Mouse (Mus musculus) hindbrain, embryonic 12.5 days (tissue): ENCODE results near the gene Cyp4f37. TPM values are rescaled to one million over a fixed set of nuclear protein-coding genes. Genes with fewer than 3 reads are reported as not detected.

Experiments used
- ATAC-seq: fragments of 200-750 bp; cut with Nextera tagmentation; 2 replicates; pipeline ENCODE4 v1.8.0; 2017; ENCODE audit warnings: moderate TSS enrichment; ENCODE audit not compliant: low FRiP score
- H3K27ac ChIP-seq: fragments of 300-500 bp; sonication (generic); 2 replicates; pipeline ENCODE4 v1.5.1; 2016; ENCODE audit warnings: mild to moderate bottlenecking
- H3K27me3 ChIP-seq: fragments of 300-500 bp; sonication (generic); 2 replicates; pipeline ENCODE4 v1.6.1; 2016; ENCODE audit warnings: mild to moderate bottlenecking
- H3K36me3 ChIP-seq: fragments of 300-500 bp; sonication (generic); 2 replicates; pipeline ENCODE4 v1.6.1; 2016; ENCODE audit warnings: mild to moderate bottlenecking
- H3K4me1 ChIP-seq: fragments of 300-500 bp; sonication (generic); 2 replicates; pipeline ENCODE4 v1.6.1; 2016
- H3K4me2 ChIP-seq: fragments of 300-500 bp; sonication (generic); replicated peaks from 2 replicates; pipeline ENCODE4 v1.6.1; 2016; ENCODE audit warnings: mild to moderate bottlenecking
- H3K4me3 ChIP-seq: fragments of 300-500 bp; sonication (generic); 2 replicates; pipeline ENCODE4 v1.5.1; 2016; ENCODE audit warnings: mild to moderate bottlenecking
- H3K9ac ChIP-seq: fragments of 300-500 bp; sonication (generic); 2 replicates; pipeline ENCODE4 v1.6.1; 2016; ENCODE audit warnings: mild to moderate bottlenecking, moderate library complexity
- H3K9me3 ChIP-seq: fragments of 300-500 bp; sonication (generic); replicated peaks from 2 replicates; pipeline ENCODE4 v1.6.1; 2016; ENCODE audit warnings: mild to moderate bottlenecking
- WGBS: fragments of 180-500 bp; shearing (Covaris S2); methylation state at CpG from one replicate; pipeline ENCODE4 v1.1.7; 2016; 5-methylcytosine and 5-hydroxymethylcytosine counted together
- polyA plus RNA-seq: library from polyadenylated mRNA; unstranded; fragments of >200 nt; fragmentation: Nextera tagmentation; extraction: Ambion mirVana; gene quantifications from 2 replicates; pipeline ENCODE4 v1.2.1, GENCODE M21; 2016

The Cyp4f37 gene
- polyA plus RNA-seq, 1 experiment from 2014 or later = not detected

GRCm38 (mm10) chr17:32636341-32636740, 15.2 kb downstream of the Cyp4f37 start:
- Histone ChIP-seq H3K4me1 (no peaks in the 10 kb centered on the region), H3K4me2 (no peak overlapping the region), H3K27ac (no peak overlapping the region), H3K27me3 (no peaks in the 10 kb centered on the region), H3K9me3 (no peaks in the 10 kb centered on the region), H3K36me3 (no peaks in the 10 kb centered on the region), H3K4me3 (no peak overlapping the region), H3K9ac (no peak overlapping the region)
- no peak for ATAC-seq
- WGBS = 63% methylated on average over 3 of the region's 3 CpGs

DNA sequence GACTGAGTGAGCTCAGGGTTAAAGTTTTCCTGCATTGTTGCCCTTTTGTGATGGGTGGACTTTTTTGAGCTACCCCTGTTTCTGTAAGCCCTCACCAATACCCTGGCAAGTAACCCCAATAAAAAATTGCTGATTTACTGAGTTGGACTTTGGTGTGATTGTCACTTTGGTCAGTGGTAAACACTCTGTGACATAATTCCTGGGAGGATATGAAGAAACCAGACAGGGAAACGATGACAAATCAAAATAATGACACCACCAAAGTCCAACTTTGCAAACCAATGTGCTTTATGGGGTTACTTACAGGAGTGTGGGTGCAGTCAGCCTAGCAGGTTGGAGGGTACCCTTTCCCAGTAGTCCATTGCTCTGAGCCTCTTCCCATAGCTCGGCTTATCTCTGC, 16.0 kb downstream of the Cyp4f37 start:
- H3K4me3 ChIP-seq = no peak overlapping the region
- WGBS = 86% methylated on average over 2 of the region's 2 CpGs

DNA sequence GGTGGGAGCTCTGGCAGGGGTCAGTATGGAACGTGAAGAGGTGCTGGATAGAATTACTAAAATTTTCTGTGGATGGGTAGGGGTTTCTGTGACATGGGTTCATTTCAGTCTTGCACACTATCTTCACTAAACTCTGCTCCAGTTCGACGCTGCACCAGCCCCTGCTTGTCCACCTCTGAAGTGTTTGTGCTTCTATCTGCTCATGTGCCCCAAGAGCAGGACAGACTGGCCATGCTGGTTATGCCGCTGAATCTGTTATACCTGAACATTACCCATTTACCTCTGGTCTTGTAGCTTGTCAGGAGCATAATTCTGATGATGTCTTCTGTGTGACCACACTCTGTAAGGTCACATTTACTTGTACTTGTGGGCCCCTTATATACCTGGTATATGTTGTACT, 25.5 kb downstream of the Cyp4f37 start:
- no peaks in the 10 kb centered on the region for H3K36me3 ChIP-seq
- no peak overlapping the region for H3K9ac ChIP-seq
- H3K9me3 ChIP-seq = no peaks in the 10 kb centered on the region
- H3K4me1 ChIP-seq = no peaks in the 10 kb centered on the region
- H3K4me2 ChIP-seq = no peak overlapping the region
- no peak overlapping the region for H3K4me3 ChIP-seq
- ATAC-seq = no peak
- no peak overlapping the region for H3K27ac ChIP-seq
- no peaks in the 10 kb centered on the region for H3K27me3 ChIP-seq
- WGBS = 86% methylated on average over 4 of the region's 4 CpGs

More for the DNA sequence above, 16.0 kb downstream of the Cyp4f37 start:
- ATAC-seq = no peak
- no peak overlapping the region for H3K4me2 ChIP-seq
- H3K27me3 ChIP-seq = no peaks in the 10 kb centered on the region
- H3K9ac ChIP-seq = no peak overlapping the region
- H3K36me3 ChIP-seq = no peaks in the 10 kb centered on the region
- no peaks in the 10 kb centered on the region for H3K4me1 ChIP-seq
- no peaks in the 10 kb centered on the region for H3K9me3 ChIP-seq
- no peak overlapping the region for H3K27ac ChIP-seq

DNA sequence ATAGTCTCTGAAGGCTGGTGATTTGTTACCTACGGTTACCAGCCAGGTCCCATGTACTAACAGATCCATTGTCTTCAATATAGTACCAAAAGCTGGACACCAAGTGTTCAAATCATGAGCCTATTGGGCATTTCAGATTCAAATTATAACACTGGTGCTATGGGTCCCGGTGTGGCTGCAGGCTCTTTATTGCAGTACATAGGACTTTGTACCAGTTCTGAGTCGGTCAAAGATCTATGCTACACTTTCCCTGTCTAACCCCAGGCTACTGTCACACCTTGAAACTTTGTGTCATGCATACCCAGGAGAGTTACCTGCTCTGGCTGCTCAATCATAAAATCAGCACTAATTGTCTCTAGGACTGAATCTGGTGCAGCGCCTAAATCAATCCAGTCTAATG, 32.8 kb downstream of the Cyp4f37 start:
- H3K36me3 ChIP-seq = no peaks in the 10 kb centered on the region

GRCm38 (mm10) chr17:32657041-32657440, 35.9 kb downstream of the Cyp4f37 start:
- WGBS = 78% methylated on average over 3 of the region's 3 CpGs
- Histone ChIP-seq H3K4me3 (no peak overlapping the region), H3K36me3 (no peaks in the 10 kb centered on the region), H3K9me3 (no peaks in the 10 kb centered on the region), H3K27me3 (no peaks in the 10 kb centered on the region), H3K27ac (no peak overlapping the region), H3K9ac (no peak overlapping the region), H3K4me2 (no peak overlapping the region), H3K4me1 (no peaks in the 10 kb centered on the region)
- no peak for ATAC-seq

More for the DNA sequence above, 32.8 kb downstream of the Cyp4f37 start:
- Histone ChIP-seq H3K27ac (no peak overlapping the region), H3K27me3 (no peaks in the 10 kb centered on the region), H3K9me3 (no peaks in the 10 kb centered on the region), H3K4me1 (no peaks in the 10 kb centered on the region), H3K4me2 (no peak overlapping the region), H3K4me3 (no peak overlapping the region), H3K9ac (no peak overlapping the region)
- no peak for ATAC-seq
- 94% methylated on average over 4 of the region's 4 CpGs for WGBS

GRCm38 (mm10) chr17:32658246-32658645, 37.1 kb downstream of the Cyp4f37 start:
- H3K9ac ChIP-seq = no peak overlapping the region
- H3K27ac ChIP-seq = no peak overlapping the region
- H3K4me2 ChIP-seq = no peak overlapping the region
- ATAC-seq = no peak
- WGBS = 81% methylated on average over 1 of the region's 1 CpGs
- no peaks in the 10 kb centered on the region for H3K4me1 ChIP-seq
- H3K4me3 ChIP-seq = no peak overlapping the region
- H3K27me3 ChIP-seq = no peaks in the 10 kb centered on the region
- H3K36me3 ChIP-seq = no peaks in the 10 kb centered on the region
- H3K9me3 ChIP-seq = no peaks in the 10 kb centered on the region

DNA sequence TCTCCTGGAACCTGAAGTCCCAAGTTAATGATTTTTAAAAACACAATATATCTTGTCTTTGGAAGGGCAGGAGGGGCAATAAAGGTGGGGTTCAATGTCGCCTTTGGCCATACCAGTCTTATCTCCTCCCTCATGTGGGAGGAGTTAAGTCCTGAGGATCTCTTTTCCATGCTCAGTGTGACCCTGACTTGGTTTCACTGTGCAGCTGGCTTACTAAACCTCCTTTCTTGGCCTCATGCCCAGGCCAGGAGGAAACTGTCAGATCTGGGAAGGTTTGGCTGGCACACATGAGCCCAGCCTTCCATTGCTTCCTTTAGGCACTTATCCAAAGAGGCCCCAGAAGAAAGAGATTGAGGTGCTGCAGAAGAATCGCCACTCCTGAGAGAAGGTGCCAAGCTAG, 37.6 kb downstream of the Cyp4f37 start, which contains the start of gene Cyp4f40:
Gene Cyp4f40 (plus strand): TSS at position 189 of the 400 bp plus-strand sequence.
- no peaks in the 10 kb centered on the region for H3K36me3 ChIP-seq
- H3K27me3 ChIP-seq = no peaks in the 10 kb centered on the region
- no peak for ATAC-seq
- H3K4me2 ChIP-seq = no peak within 1 kb of the TSS
- no peaks in the 10 kb centered on the region for H3K9me3 ChIP-seq
- no peak within 1 kb of the TSS for H3K4me3 ChIP-seq
- no peaks in the 10 kb centered on the region for H3K4me1 ChIP-seq
- whole genome bisulfite sequencing = 76% methylated on average over 2 of the region's 2 CpGs
- no peak within 1 kb of the TSS for H3K27ac ChIP-seq
- H3K9ac ChIP-seq = no peak within 1 kb of the TSS

- no peak overlapping the region for H3K9ac ChIP-seq
- no peaks in the 10 kb centered on the region for H3K27me3 ChIP-seq
- no peak overlapping the region for H3K4me2 ChIP-seq
- H3K36me3 ChIP-seq = no peaks in the 10 kb centered on the region
- 64% methylated on average over 7 of the region's 7 CpGs for WGBS
- no peak overlapping the region for H3K27ac ChIP-seq
- no peaks in the 10 kb centered on the region for H3K9me3 ChIP-seq
- no peak for ATAC-seq
- no peaks in the 10 kb centered on the region for H3K4me1 ChIP-seq
- H3K4me3 ChIP-seq = no peak overlapping the region
These were observed 52.9 kb downstream of the Cyp4f37 start for GRCm38 (mm10) chr17:32673976-32674375.

DNA sequence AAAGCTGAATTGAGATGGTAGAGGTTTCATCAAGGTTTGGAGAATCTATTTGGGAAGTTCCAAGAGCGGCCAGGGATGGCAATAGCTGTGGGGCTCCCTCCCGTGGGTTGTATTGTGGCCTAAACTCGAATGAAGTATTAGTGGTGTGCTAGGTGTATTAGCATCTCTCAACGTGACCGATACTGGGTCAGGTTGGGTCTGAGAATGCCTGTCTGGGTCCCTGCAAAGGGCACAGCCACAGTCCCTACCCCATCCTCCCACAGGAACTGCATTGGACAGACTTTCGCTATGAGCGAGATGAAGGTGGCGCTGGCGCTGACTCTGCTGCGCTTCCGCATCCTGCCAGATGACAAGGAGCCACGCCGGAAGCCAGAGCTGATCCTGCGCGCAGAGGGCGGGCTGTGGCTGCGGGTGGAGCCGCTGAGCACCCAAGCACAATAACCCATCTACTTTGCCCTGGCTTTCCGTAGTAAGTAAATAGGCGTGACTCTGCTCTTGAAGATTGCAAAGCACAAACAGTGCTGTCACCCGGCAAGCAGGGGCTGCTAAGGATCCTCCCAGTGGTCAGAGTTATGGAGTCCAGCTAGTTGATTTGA, 55.0 kb downstream of the Cyp4f37 start:
- Histone ChIP-seq H3K27me3 (no peaks in the 10 kb centered on the region), H3K4me1 (no peaks in the 10 kb centered on the region), H3K9me3 (no peaks in the 10 kb centered on the region), H3K9ac (no peak overlapping the region), H3K27ac (no peak overlapping the region), H3K4me3 (no peak overlapping the region), H3K4me2 (peak overlapping the region; percentile 25), H3K36me3 (no peaks in the 10 kb centered on the region)
- 40% methylated on average over 21 of the region's 21 CpGs for WGBS
- ATAC-seq = no peak

GRCm38 (mm10) chr17:32680404-32680803, 59.3 kb downstream of the Cyp4f37 start:
- H3K27me3 ChIP-seq = no peaks in the 10 kb centered on the region
- no peak for ATAC-seq
- H3K36me3 ChIP-seq = no peaks in the 10 kb centered on the region
- H3K27ac ChIP-seq = no peak overlapping the region
- H3K9me3 ChIP-seq = no peaks in the 10 kb centered on the region
- no peak overlapping the region for H3K4me2 ChIP-seq
- peaks cover 3% of the 10 kb centered on the region for H3K4me1 ChIP-seq
- H3K4me3 ChIP-seq = no peak overlapping the region
- WGBS = 47% methylated on average over 2 of the region's 2 CpGs
- H3K9ac ChIP-seq = no peak overlapping the region

- Histone ChIP-seq H3K4me3 (no peak within 1 kb of the TSS), H3K27me3 (no peaks in the 10 kb centered on the region), H3K27ac (no peak within 1 kb of the TSS), H3K4me1 (peaks cover 5% of the 10 kb centered on the region), H3K9ac (no peak within 1 kb of the TSS), H3K4me2 (0 out of 2 replicates have a peak within 1 kb of the TSS, but pooled peaks have one; percentile 7), H3K36me3 (no peaks in the 10 kb centered on the region), H3K9me3 (no peaks in the 10 kb centered on the region)
- 21% methylated on average over 7 of the region's 7 CpGs for WGBS
- ATAC-seq = no peak
These were observed 64.1 kb downstream of the Cyp4f37 start, which contains the start of gene Cyp4f15 for GRCm38 (mm10) chr17:32685048-32685750. Gene Cyp4f15, plus strand, starts transcription at chr17:32685627.
